Mouse (Mus musculus) cerebellum, postnatal 14 days (tissue): Measurements from ENCODE around the gene Vmn2r55.
"Not testable (repeated sequence)": the region's sequence is repeated elsewhere in the genome, so short reads cannot be mapped to it uniquely, and the experiment has no call there.

Experiments used
- DNase-seq, 2 experiments: peaks; one replicate each; pipeline ENCODE4 v3.0.0; 2021; ENCODE audit warnings: mixed read lengths in 2 of 2

The Vmn2r55 gene

GRCm38 (mm10) chr7:12684903-12685302 lies at the start of gene Vmn2r55:
Vmn2r55 (minus strand) TSS chr7:12685003.
- DNase-seq, result not testable (repeated sequence)

DNA sequence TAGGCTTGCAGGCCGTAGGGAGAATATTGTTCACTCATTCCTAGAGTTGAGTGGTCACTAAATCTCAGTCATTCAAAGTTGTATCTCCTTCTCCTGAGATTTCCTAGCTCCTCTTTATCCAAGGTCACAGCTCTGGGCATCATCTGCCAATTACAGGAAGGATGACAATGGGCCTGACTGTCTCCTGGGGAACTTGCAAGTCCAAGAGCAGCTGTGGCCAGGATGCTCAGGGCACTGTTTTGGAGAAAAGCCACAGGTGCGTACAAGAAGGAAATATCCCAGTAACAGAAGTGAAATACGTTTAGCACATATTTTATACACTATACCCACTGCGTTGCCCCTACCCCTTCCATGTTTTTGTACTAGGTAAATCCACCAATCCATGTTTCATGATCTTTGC lies 44.6 kb downstream of the Vmn2r55 start, which contains the start of gene Vmn2r54:
Vmn2r54 (minus strand) TSS at position 101 of the 400 bp plus-strand sequence.
- not testable (repeated sequence) for DNase-seq

GRCm38 (mm10) chr7:12608688-12609087 lies 76.1 kb downstream of the Vmn2r55 start, which contains the start of gene Vmn2r53:
Vmn2r53 (minus strand) TSS chr7:12608788.
- no peak for DNase-seq
